Mouse (Mus musculus) B cell, adult 62 days (primary cell): ENCODE results near the gene Ddx11. TPM values are rescaled to one million over a fixed set of nuclear protein-coding genes. Genes with fewer than 3 reads are reported as not detected.

ENCODE experiments used
- total RNA-seq: library from RNA; stranded (reverse); gene quantifications from 4 replicates; pipeline ENCODE4 v1.2.4, GENCODE M21; 2023

Gene Ddx11
- total RNA-seq, result 15.6 to 24.6 TPM (median 20.3 TPM) in 4 replicates

DNA sequence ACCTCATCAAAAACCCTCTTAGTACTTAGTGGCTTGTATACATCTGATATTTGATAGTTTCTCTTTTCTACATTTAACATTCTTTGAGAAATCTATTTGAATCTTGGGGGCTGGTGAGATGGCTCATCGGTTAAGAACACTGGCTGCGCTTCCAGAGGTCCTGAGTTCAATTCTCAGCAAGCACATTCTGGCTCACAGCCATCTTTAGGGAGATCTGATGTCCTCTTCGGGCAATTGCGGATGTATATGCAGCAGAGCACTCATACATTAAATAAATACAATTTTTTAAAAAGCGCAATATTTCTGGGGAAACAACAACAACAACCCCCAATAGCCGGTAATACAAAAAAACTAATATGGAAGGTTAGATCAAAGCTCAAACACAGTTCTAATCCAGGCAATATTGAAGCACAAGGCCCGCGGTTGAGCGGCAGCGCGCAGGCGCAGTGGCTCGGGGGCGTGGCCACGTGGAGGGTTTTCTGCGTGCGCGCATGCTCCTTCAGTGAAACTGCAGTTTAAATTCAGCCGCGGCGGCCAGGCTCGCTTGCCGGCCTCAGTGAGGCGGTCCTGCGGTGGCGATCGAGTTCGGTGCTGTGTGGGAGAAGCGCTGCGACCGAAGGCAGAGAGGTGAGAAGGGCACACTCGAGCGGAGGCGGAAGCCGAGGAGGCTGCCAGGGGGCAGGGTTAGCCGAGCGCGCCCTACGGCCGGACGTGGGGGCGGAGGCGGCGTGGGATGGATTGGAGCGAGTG, at the start of gene Ddx11:
Ddx11 (plus strand) TSS at position 455 of the 750 bp plus-strand sequence.

DNA sequence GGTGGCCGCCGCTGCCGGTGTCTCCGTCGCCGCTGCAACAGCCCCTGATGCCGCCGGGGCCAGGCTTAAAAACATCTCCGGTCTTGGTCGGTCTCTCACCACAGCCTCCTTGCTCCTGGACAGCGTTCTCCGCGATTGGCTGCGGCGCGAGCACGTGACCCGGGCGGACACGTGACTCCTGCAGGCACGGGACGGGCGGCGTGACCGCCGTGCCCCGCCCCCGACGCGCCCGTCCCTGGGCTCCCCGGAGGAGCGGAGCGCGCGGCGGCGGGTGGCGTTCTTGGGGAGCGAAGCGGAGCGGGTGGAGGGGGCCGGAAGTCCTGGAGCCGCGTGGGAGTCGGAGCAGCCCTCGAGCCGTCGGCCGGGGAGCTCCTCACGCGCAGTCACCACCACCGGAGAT, 46.4 kb upstream of the Ddx11 start, which contains the start of gene Ankrd12:
Ankrd12 (minus strand) TSS at position 156 of the 400 bp plus-strand sequence.

DNA sequence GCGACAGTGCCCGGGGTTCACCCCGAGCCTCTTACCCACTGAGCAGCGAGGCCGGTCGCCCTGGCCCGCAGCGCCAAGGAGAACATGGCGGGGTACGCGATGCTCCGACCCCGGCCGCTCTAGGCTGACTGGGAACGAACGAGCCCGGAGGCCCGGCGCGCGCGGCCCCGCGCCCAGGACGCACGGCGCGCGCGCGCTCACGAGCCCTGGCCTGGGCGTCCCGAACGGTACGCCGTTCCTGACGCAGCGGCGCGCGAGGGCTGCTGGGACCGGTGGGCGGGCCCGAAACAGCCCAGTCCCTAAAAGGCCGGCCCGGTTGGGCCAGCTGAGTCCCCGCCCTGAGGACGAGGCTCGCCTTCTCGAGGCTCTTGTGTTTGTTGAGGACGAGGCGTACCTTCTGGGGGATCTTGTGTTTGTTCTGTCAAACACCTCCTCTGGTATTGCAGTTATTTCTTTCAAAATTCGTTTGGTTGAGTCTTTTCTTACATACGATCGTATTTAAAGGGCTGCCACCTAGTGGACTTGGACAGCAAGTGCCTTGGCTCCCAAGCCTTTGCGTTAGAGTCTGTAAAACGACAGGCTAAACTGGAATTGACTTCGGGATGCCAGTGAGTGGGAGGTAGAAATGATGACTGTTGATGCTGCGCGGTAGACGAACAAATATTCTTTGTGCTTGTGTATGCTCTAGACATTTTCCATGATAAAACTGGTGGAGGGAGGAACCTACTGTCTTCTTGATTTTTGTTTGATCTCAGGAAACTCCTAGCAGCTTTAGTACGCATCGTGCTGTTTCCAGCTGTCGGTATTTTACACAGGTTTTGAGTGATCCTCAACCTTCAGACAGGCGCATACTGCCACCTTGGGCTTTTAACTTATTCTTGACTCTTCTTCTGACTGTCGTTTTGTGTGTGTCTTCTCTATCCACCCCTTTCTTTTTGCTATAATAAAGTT, 21.7 kb upstream of the Ddx11 start, which contains the start of gene Ndufv2:
Ndufv2 (minus strand) TSS at position 180 of the 951 bp plus-strand sequence.

DNA sequence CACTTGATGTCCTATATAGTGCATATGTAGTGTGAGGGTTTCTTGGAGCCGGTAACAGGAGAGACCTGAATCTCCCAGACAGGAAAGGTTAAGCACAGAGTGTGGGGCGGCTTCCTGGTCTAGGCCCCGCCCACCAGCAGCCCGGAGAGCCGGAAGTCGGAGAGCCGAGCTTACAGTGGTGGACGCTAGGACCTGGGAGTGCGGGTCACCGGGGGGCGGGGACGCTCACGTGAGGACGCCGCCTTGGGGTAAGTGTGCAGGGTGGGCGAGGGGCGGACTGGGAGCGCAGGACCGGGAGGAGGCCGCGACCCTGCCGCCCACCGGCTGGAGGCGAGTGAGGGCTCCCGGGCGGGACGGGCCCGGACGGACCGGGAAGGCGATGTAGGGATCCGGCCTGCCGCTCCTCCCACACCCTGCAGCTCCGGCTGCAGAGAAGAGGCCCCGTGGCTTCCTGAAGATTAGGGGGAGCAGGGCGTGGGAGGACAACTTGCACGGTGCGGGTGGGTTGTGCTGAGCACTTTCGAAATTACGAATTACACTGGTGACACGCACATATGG, 11.8 kb upstream of the Ddx11 start, which contains the start of gene Washc1:
Washc1 (plus strand) TSS at position 144 of the 558 bp plus-strand sequence.

Other genes starting within 250 kb of the Ddx11 start
- 34.8 to 41.0 TPM (median 37.8 TPM) in 4 replicates for gene Ralbp1, start 237.7 kb upstream of the Ddx11 start, total RNA-seq
- 21.1 to 26.9 TPM (median 22.6 TPM) in 4 replicates for gene Twsg1, start 172.3 kb upstream of the Ddx11 start, total RNA-seq
- 59.4 to 77.6 TPM (median 71.1 TPM) in 4 replicates for gene Ankrd12, start 46.4 kb upstream of the Ddx11 start, total RNA-seq
- gene Ndufv2, start 22.0 kb upstream of the Ddx11 start, total RNA-seq, result 63.0 to 76.2 TPM (median 69.4 TPM) in 4 replicates
- 41.6 to 55.0 TPM (median 47.0 TPM) in 4 replicates for gene Washc1, start 12.0 kb upstream of the Ddx11 start, total RNA-seq